Mouse (Mus musculus): ENCODE results near the gene Ndufb7. TPM values are rescaled to one million over a fixed set of nuclear protein-coding genes. Genes with fewer than 3 reads are reported as not detected.

Ndufb7 gene
- polyA plus RNA-seq, 1 experiment = 102 TPM

DNA sequence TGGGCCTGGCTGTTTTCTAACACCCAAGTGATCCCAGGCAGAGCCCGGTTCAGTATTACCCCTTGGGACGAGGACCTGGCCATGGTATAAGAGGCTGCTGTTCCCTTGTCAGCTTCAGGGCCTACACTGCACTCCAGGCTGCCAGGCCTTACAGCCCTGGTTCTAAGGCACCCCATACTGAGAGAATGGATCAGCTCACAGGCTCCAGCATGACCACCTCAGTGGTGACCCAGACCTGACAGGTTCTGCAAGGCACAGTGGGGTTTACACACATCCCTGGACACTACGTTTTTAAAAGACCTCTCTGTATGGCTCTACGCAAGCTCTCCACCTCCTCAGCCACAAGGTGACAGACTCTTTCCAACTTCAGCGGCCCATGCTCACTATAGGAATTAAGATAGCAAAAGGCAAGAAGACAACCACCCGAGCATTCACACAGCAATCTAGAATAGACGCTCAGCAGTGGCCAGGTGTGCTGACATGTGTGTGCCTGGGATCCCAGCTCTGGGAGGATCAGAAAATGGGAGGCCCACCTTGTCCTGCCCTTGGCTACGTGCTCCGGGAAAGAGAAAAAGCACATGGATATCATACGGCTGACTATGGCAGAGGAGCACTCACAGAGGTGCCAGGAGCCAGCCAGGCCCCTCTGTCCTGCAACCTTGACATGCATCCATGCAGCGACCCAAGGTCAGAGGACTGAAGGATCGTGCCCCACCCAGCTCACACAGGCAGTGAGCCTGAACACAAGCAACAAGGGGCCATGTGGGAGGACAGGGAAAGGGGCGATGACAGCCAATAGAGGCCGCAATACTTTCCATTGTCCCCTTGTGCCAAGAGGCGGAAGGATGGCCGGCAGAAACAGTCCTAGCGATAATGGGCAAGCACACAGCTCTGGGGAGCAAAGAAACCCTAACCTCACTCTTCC, 11.9 kb downstream of the Ndufb7 start:
- no peak overlapping the region for H3K27ac ChIP-seq (ENCODE audit: insufficient read depth, low read length)
- H3K27me3 ChIP-seq (ENCODE audit: control insufficient read depth, insufficient read depth, low read length, poor library complexity, severe bottlenecking) = no peaks in the 10 kb centered on the region
- peaks cover 16% of the 10 kb centered on the region for H3K4me1 ChIP-seq (ENCODE audit: control insufficient read depth, insufficient read depth, low read length)

DNA sequence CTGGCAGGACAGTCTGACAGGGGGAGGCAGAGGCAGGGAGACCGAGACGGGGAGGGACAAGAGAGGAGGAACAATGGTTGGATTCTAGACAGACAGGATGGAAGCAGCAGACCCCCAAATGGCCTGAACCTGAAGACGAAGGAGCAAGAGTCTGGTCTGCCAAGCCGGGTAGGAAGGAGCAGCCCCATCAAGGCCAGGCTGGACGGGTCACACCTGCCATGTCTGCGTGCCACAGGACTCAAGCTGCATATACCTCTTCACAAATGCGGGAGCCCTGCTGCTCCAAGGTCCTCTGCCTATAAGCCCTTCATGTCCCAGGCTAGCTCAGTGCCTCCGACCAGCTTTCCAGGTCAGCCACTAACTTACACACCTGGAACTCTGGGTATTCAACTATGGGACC, 13.2 kb downstream of the Ndufb7 start:
- peaks cover 4% of the 10 kb centered on the region; the same call in 1 of the 2 replicates for H3K36me3 ChIP-seq (ENCODE audit: control insufficient read depth, insufficient read depth, low read length, poor library complexity, severe bottlenecking)

More for the DNA sequence above, 11.9 kb downstream of the Ndufb7 start:
- H3K9me3 ChIP-seq (replicated peaks; ENCODE audit: control insufficient read depth, insufficient read depth, low read length, poor library complexity, severe bottlenecking) = no peaks in the 10 kb centered on the region
- no peak overlapping the region for H3K9ac ChIP-seq (ENCODE audit: low read depth, poor library complexity, severe bottlenecking)
- no peak for TF ChIP-seq CTCF (IDR thresholded peaks at IDR 0.05; ENCODE audit: low read depth, low read length)
- TF ChIP-seq POLR2A (IDR thresholded peaks at IDR 0.05; ENCODE audit: insufficient read depth, low read length) = no peak
- no peak for TF ChIP-seq EP300 (IDR thresholded peaks at IDR 0.05; ENCODE audit: insufficient read depth, low read depth, low read length)
- no peak overlapping the region for H3K4me3 ChIP-seq (ENCODE audit: low read depth, low read length)
- H3K36me3 ChIP-seq (ENCODE audit: control insufficient read depth, insufficient read depth, low read length, poor library complexity, severe bottlenecking) = no peaks in the 10 kb centered on the region

DNA sequence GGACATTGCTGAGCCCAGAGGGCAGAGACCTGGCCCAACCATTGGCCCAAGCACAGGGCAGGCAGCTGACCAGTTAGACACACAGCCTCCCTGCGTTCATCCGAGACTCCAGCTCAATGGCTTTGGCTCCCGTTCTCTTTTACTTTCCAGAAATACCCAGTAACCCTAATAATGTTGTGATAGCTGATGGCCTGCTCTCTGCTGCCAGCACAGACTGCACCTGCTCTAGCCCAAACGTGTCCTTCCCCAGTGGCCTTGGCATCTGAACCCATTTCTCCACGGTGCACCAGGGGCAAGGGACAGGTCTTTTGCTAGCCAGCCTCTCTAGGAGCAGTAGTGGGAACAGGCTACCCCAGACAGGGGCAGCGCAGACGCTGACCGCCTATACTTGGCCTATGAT, 14.4 kb downstream of the Ndufb7 start:
- peaks cover 14% of the 10 kb centered on the region for H3K4me1 ChIP-seq (ENCODE audit: control insufficient read depth, insufficient read depth, low read length)
- no peaks in the 10 kb centered on the region for H3K27me3 ChIP-seq (ENCODE audit: control insufficient read depth, insufficient read depth, low read length, poor library complexity, severe bottlenecking)
- no peak overlapping the region for H3K4me3 ChIP-seq (ENCODE audit: low read depth, low read length)
- TF ChIP-seq CTCF (IDR thresholded peaks at IDR 0.05; ENCODE audit: low read depth, low read length) = no peak
- no peak overlapping the region for H3K27ac ChIP-seq (ENCODE audit: insufficient read depth, low read length)
- H3K9ac ChIP-seq (ENCODE audit: low read depth, poor library complexity, severe bottlenecking) = no peak overlapping the region
- no peaks in the 10 kb centered on the region for H3K9me3 ChIP-seq (replicated peaks; ENCODE audit: control insufficient read depth, insufficient read depth, low read length, poor library complexity, severe bottlenecking)
- peaks cover 4% of the 10 kb centered on the region; the same call in 1 of the 2 replicates for H3K36me3 ChIP-seq (ENCODE audit: control insufficient read depth, insufficient read depth, low read length, poor library complexity, severe bottlenecking)

More for the DNA sequence above, 13.2 kb downstream of the Ndufb7 start:
- no peaks in the 10 kb centered on the region for H3K9me3 ChIP-seq (replicated peaks; ENCODE audit: control insufficient read depth, insufficient read depth, low read length, poor library complexity, severe bottlenecking)
- H3K27ac ChIP-seq (ENCODE audit: insufficient read depth, low read length) = no peak overlapping the region
- no peak for TF ChIP-seq EP300 (IDR thresholded peaks at IDR 0.05; ENCODE audit: insufficient read depth, low read depth, low read length)
- no peak for TF ChIP-seq POLR2A (IDR thresholded peaks at IDR 0.05; ENCODE audit: insufficient read depth, low read length)
- no peak for TF ChIP-seq CTCF (IDR thresholded peaks at IDR 0.05; ENCODE audit: low read depth, low read length)
- H3K4me3 ChIP-seq (ENCODE audit: low read depth, low read length) = no peak overlapping the region
- H3K9ac ChIP-seq (ENCODE audit: low read depth, poor library complexity, severe bottlenecking) = no peak overlapping the region
- H3K4me1 ChIP-seq (ENCODE audit: control insufficient read depth, insufficient read depth, low read length) = peaks cover 14% of the 10 kb centered on the region
- no peaks in the 10 kb centered on the region for H3K27me3 ChIP-seq (ENCODE audit: control insufficient read depth, insufficient read depth, low read length, poor library complexity, severe bottlenecking)

DNA sequence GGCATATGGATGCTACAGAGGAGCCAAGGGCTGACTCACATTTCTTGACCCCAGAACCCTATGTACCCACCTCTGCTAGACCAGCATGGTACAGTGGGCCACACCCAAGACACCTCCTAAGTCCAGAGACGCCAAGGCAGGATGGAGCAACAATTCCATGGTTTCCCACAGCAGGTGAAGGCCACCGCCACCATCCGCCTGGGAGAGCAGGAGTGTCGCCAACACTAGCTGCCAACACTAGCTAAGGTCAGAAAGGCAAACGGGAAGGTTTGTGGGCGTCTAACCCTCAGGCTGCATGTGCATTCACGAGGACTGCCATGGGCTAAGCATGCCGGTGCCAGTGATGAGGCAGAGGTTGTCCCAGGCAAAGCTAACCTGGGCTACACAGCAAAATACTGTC, 15.8 kb downstream of the Ndufb7 start:
- Histone ChIP-seq H3K36me3 (ENCODE audit: control insufficient read depth, insufficient read depth, low read length, poor library complexity, severe bottlenecking) (peaks cover 4% of the 10 kb centered on the region; the same call in 1 of the 2 replicates), H3K27me3 (ENCODE audit: control insufficient read depth, insufficient read depth, low read length, poor library complexity, severe bottlenecking) (no peaks in the 10 kb centered on the region), H3K4me3 (ENCODE audit: low read depth, low read length) (no peak overlapping the region), H3K27ac (ENCODE audit: insufficient read depth, low read length) (no peak overlapping the region), H3K9me3 (replicated peaks; ENCODE audit: control insufficient read depth, insufficient read depth, low read length, poor library complexity, severe bottlenecking) (no peaks in the 10 kb centered on the region), H3K9ac (ENCODE audit: low read depth, poor library complexity, severe bottlenecking) (no peak overlapping the region), H3K4me1 (ENCODE audit: control insufficient read depth, insufficient read depth, low read length) (peaks cover 13% of the 10 kb centered on the region)
- TF ChIP-seq POLR2A (IDR thresholded peaks at IDR 0.05; ENCODE audit: insufficient read depth, low read length) (no peak), EP300 (IDR thresholded peaks at IDR 0.05; ENCODE audit: insufficient read depth, low read depth, low read length) (no peak), CTCF (IDR thresholded peaks at IDR 0.05; ENCODE audit: low read depth, low read length) (no peak)

DNA sequence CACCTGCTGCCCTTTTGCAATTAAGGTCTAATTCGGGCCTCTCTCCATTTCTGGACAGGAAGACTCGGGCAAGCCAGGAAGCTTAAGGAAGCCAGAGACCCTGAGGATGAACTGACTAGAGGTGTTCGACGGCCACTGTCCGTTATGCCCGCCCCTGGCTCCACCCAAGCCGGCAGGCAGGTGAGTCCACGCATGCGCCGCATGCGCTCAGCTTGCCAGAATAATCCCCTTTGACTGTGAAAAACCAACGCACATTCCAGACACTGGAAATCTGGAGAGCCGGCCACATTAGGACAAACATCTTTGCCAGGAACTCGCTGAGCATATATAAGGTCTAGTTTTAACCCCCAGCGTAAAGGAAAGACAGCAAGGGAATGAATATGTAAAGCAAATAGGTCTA, 16.8 kb downstream of the Ndufb7 start:
- no peak overlapping the region for H3K4me3 ChIP-seq (ENCODE audit: low read depth, low read length)
- H3K27me3 ChIP-seq (ENCODE audit: control insufficient read depth, insufficient read depth, low read length, poor library complexity, severe bottlenecking) = no peaks in the 10 kb centered on the region
- H3K36me3 ChIP-seq (ENCODE audit: control insufficient read depth, insufficient read depth, low read length, poor library complexity, severe bottlenecking) = peaks cover 4% of the 10 kb centered on the region; the same call in 1 of the 2 replicates
- no peaks in the 10 kb centered on the region for H3K9me3 ChIP-seq (replicated peaks; ENCODE audit: control insufficient read depth, insufficient read depth, low read length, poor library complexity, severe bottlenecking)
- no peak overlapping the region for H3K27ac ChIP-seq (ENCODE audit: insufficient read depth, low read length)
- TF ChIP-seq EP300 (IDR thresholded peaks at IDR 0.05; ENCODE audit: insufficient read depth, low read depth, low read length) (no peak), POLR2A (IDR thresholded peaks at IDR 0.05; ENCODE audit: insufficient read depth, low read length) (no peak), CTCF (IDR thresholded peaks at IDR 0.05; ENCODE audit: low read depth, low read length) (no peak)
- H3K4me1 ChIP-seq (ENCODE audit: control insufficient read depth, insufficient read depth, low read length) = peaks cover 9% of the 10 kb centered on the region
- H3K9ac ChIP-seq (ENCODE audit: low read depth, poor library complexity, severe bottlenecking) = no peak overlapping the region

DNA sequence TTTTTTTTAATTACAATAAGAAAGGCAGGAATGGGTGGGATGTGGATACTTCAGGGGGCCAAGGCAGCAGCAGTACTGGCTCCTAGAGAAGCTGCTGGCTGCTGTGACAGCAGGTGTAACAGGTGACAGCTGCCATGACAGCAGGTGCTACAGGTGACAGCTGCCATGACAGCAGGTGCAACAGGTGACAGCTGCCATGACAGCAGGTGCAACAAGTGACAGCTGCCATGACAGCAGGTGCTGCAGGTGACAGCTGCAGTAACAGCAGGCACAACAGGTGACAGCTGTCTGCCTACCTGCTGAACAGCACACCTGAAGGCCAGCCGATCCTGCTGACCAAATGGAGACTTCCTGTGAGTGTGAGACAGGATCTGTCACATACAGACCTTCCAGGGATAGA, 18.3 kb downstream of the Ndufb7 start:
- Histone ChIP-seq H3K27me3 (ENCODE audit: control insufficient read depth, insufficient read depth, low read length, poor library complexity, severe bottlenecking) (no peaks in the 10 kb centered on the region), H3K27ac (ENCODE audit: insufficient read depth, low read length) (no peak overlapping the region), H3K4me3 (ENCODE audit: low read depth, low read length) (no peak overlapping the region), H3K9ac (ENCODE audit: low read depth, poor library complexity, severe bottlenecking) (no peak overlapping the region), H3K4me1 (ENCODE audit: control insufficient read depth, insufficient read depth, low read length) (peaks cover 4% of the 10 kb centered on the region), H3K36me3 (ENCODE audit: control insufficient read depth, insufficient read depth, low read length, poor library complexity, severe bottlenecking) (peaks cover 7% of the 10 kb centered on the region; the same call in 1 of the 2 replicates), H3K9me3 (replicated peaks; ENCODE audit: control insufficient read depth, insufficient read depth, low read length, poor library complexity, severe bottlenecking) (no peaks in the 10 kb centered on the region)
- TF ChIP-seq CTCF (IDR thresholded peaks at IDR 0.05; ENCODE audit: low read depth, low read length) = no peak
- no peak for TF ChIP-seq POLR2A (IDR thresholded peaks at IDR 0.05; ENCODE audit: insufficient read depth, low read length)
- TF ChIP-seq EP300 (IDR thresholded peaks at IDR 0.05; ENCODE audit: insufficient read depth, low read depth, low read length) = no peak

All from ES-Bruce4 (cell line).